Mouse (Mus musculus) stomach, postnatal 0 days (tissue): ENCODE measurements at regions not wholly inside any gene's neighbourhood (a gene's known extent, or its start where the extent isn't known, plus 50 kb on each side); places are given as distances from the start of the nearest gene placed in this dataset.

Source experiments
- CTCF ChIP-seq: IDR thresholded peaks from 2 replicates; pipeline ENCODE4 v1.5.1; 2016; ENCODE audit warnings: antibody characterized with exemption, low read depth, mild to moderate bottlenecking, moderate library complexity
- EP300 ChIP-seq: optimal IDR thresholded peaks from 2 replicates; pipeline ENCODE3; 2016; ENCODE audit warnings: antibody characterized with exemption

GRCm38 (mm10) chr13:93554901-93555300 lies 55.3 kb upstream of the Jmy start:
- no peak for TF ChIP-seq CTCF
- no peak for TF ChIP-seq EP300
